In genomic region chr9:123760806-123761205, GRCm38 (mm10) we compare ENCODE assay signal across 24 mouse cellular contexts. TPM values are rescaled to one million over a fixed set of nuclear protein-coding genes. Genes with fewer than 3 reads are reported as not detected.
A peak's percentile ranks its signal among the peaks of the same experiment; 100 is the strongest.
DNase-seq lines count a peak whose midpoint lies in the region; TF ChIP-seq lines count a peak whose summit lies in the region.
"Had no signal": no experiment of that assay in that cellular context is flagged by ENCODE, and none has a peak within 500 bp of the region (broad histone marks: within the 10 kb centered on the region; RNA-seq: fewer than 3 reads in every experiment).

No protein-coding gene starts in this region.

- no peaks in the 10 kb centered on the region for H3K36me3 ChIP-seq in spleen, adult 2 months (ENCODE audit: control insufficient read depth, insufficient read depth, low read length)
- H3K36me3 ChIP-seq: embryonic facial prominence, embryonic 12.5 days; embryonic facial prominence, embryonic 15.5 days; heart, embryonic 13.5 days had no signal

- no peak overlapping the region for H3K4me3 ChIP-seq in spleen, adult 2 months (ENCODE audit: extremely low read depth, insufficient read depth, insufficient read length)
- H3K4me3 ChIP-seq: embryonic facial prominence, embryonic 12.5 days; embryonic facial prominence, embryonic 15.5 days; gastrocnemius, adult 2 months; heart, embryonic 13.5 days had no signal

- no peak for TF ChIP-seq CTCF in spleen, adult 2 months (IDR thresholded peaks at IDR 0.05; ENCODE audit: extremely low read depth, insufficient read depth, insufficient read length, insufficient replicate concordance)

- no peaks in the 10 kb centered on the region for H3K27me3 ChIP-seq in spleen, adult 2 months (ENCODE audit: control insufficient read depth, insufficient read depth, low read length)
- H3K27me3 ChIP-seq: embryonic facial prominence, embryonic 12.5 days; embryonic facial prominence, embryonic 15.5 days; heart, embryonic 13.5 days had no signal

- peaks cover 14% of the 10 kb centered on the region; the same call in 1 of the 2 replicates for H3K4me1 ChIP-seq in spleen, adult 2 months (ENCODE audit: control insufficient read depth, insufficient read depth, insufficient read length)
- H3K4me1 ChIP-seq: embryonic facial prominence, embryonic 12.5 days; heart, embryonic 13.5 days had no signal

- DNase-seq in spleen, adult 2 months (ENCODE audit: low read depth in 1 of 2, low spot score in 2 of 2): no peak
- DNase-seq in spleen, adult 12 weeks (ENCODE audit: low spot score): no peak
- DNase-seq in thymus, postnatal 14 days: peak; percentile 31
- no peak for DNase-seq in thymus, postnatal 36 days
- DNase-seq in induced T-regulatory cell, adult 2 months (ENCODE audit: low read depth): peak; percentile 68
- peak; percentile 56 for DNase-seq in naive thymus-derived CD4-positive, alpha-beta T cell, adult 2 months (ENCODE audit: low read depth)
- no peak for DNase-seq in kidney, adult 18-20 months
- DNase-seq: adrenal gland, adult 2 months; adrenal gland, postnatal 14 days; cerebellum, adult 11 months; cerebellum, adult 2 months; cerebellum, adult 9-11 months; cerebellum, postnatal 25 days; forebrain, postnatal 0 days; gastrocnemius, adult 2 months; gastrocnemius, postnatal 14 days; heart, adult 18-20 months; heart, postnatal 14 days; heart, postnatal 4 days had no signal

- WGBS in spleen, adult 2 months: 40% methylated on average over 3 of the region's 3 CpGs

- TF ChIP-seq POLR2A in spleen, adult 2 months (IDR thresholded peaks at IDR 0.05; ENCODE audit: low read depth, low read length): no peak

- 0 out of 2 replicates have a peak overlapping the region, but pooled peaks have one; percentile 16 for H3K27ac ChIP-seq in spleen, adult 2 months (ENCODE audit: insufficient read depth, low read length)
- H3K27ac ChIP-seq: embryonic facial prominence, embryonic 12.5 days; embryonic facial prominence, embryonic 15.5 days; gastrocnemius, adult 2 months; heart, embryonic 13.5 days; hindbrain, embryonic 14.5 days; hindbrain, postnatal 0 days had no signal

RNA-seq across cellular contexts. Expression of gene Lztfl1, which starts 43.3 kb away (rescaled TPM):
- polyA plus RNA-seq in spleen, adult 2 months (2012; rRNA removed): 1.00 and 1.4 TPM in 2 replicates

RNA-seq across cellular contexts. Expression of gene Cxcr6, which starts 45.5 kb away (rescaled TPM):
- polyA plus RNA-seq in spleen, adult 2 months (2012; rRNA removed): 4.2 and 5.2 TPM in 2 replicates
- polyA plus RNA-seq: forebrain, postnatal 0 days; hindbrain, postnatal 0 days had no signal

Comparison
In these comparisons a context has a peak if more than half of its experiments do, and no peak if none do; other contexts are left out.
1. DNase-seq: peak in thymus, postnatal 14 days (single experiment), induced T-regulatory cell, adult 2 months (single experiment) and naive thymus-derived CD4-positive, alpha-beta T cell, adult 2 months (single experiment); none in spleen, adult 2 months (0 of 2), spleen, adult 12 weeks (single experiment), thymus, postnatal 36 days (0 of 2) and kidney, adult 18-20 months (single experiment).